28 mouse cellular contexts compared by ENCODE assay signal in genomic region chr4:128699916-128700315, GRCm38 (mm10). TPM values are rescaled to one million over a fixed set of nuclear protein-coding genes. Genes with fewer than 3 reads are reported as not detected.
"Had no signal": no experiment of that assay in that cellular context is flagged by ENCODE, and none has a peak within 500 bp of the region (broad histone marks: within the 10 kb centered on the region; RNA-seq: fewer than 3 reads in every experiment).

No protein-coding gene starts in this region.

- DNase-seq: gastrocnemius, postnatal 10 days; gastrocnemius, postnatal 25 days; heart, adult 11 months; heart, adult 2 months; heart, postnatal 14 days; heart, postnatal 36 days; kidney, adult 18-20 months; kidney, adult 8-10 months; kidney, postnatal 10 days; kidney, postnatal 25 days; kidney, postnatal 4 days; left cerebral cortex, postnatal 4 days had no signal

- H3K27me3 ChIP-seq: intestine, embryonic 15.5 days; limb, embryonic 13.5 days; liver, embryonic 12.5 days had no signal

- ATAC-seq: hindbrain, embryonic 16.5 days; inflammation-experienced regulatory T-cells, adult 6 months; intestine, embryonic 15.5 days; intestine, postnatal 0 days; liver, embryonic 12.5 days had no signal

- H3K4me3 ChIP-seq: gastrocnemius, adult 2 months; heart, adult 2 months; heart, embryonic 13.5 days; heart, embryonic 15.5 days; intestine, embryonic 15.5 days; layer of hippocampus, adult 2 months; left cerebral cortex, adult 2 months; limb, embryonic 13.5 days; limb, embryonic 15.5 days; liver, embryonic 12.5 days had no signal

- H3K4me2 ChIP-seq: heart, embryonic 11.5 days; heart, embryonic 13.5 days; heart, embryonic 15.5 days; hindbrain, embryonic 14.5 days; intestine, embryonic 15.5 days; limb, embryonic 13.5 days; limb, embryonic 15.5 days; liver, embryonic 12.5 days had no signal

- H3K27ac ChIP-seq: gastrocnemius, adult 2 months; heart, adult 2 months; heart, embryonic 13.5 days; heart, embryonic 15.5 days; hindbrain, embryonic 14.5 days; intestine, embryonic 15.5 days; left cerebral cortex, adult 2 months; limb, embryonic 13.5 days; liver, embryonic 12.5 days; liver, embryonic 14.5 days had no signal

- H3K36me3 ChIP-seq: heart, embryonic 13.5 days; heart, embryonic 15.5 days; intestine, embryonic 15.5 days; limb, embryonic 13.5 days; limb, embryonic 15.5 days; liver, embryonic 12.5 days had no signal

- H3K9ac ChIP-seq: heart, embryonic 13.5 days; heart, embryonic 15.5 days; hindbrain, embryonic 14.5 days; intestine, embryonic 15.5 days; limb, embryonic 13.5 days; limb, embryonic 15.5 days; liver, embryonic 12.5 days; liver, embryonic 14.5 days had no signal

- H3K4me1 ChIP-seq: liver, embryonic 12.5 days had no signal

- H3K9me3 ChIP-seq: heart, embryonic 13.5 days; heart, embryonic 15.5 days; intestine, embryonic 15.5 days; limb, embryonic 13.5 days; limb, embryonic 15.5 days; liver, embryonic 12.5 days had no signal

RNA-seq across cellular contexts. Expression of gene A3galt2, which starts 55.2 kb away (rescaled TPM):
- total RNA-seq: hematopoietic stem cell, adult 5-6 weeks had no signal
- polyA plus RNA-seq: heart, embryonic 15.5 days; intestine, postnatal 0 days had no signal
